Comparison of ENCODE assay signal across 16 mouse cellular contexts in genomic region chr2:44114296-44114695, GRCm38 (mm10).
A peak's percentile ranks its signal among the peaks of the same experiment; 100 is the strongest.
DNase-seq lines count a peak whose midpoint lies in the region; ATAC-seq and TF ChIP-seq lines count a peak whose summit lies in the region.
"Had no signal": no experiment of that assay in that cellular context is flagged by ENCODE, and none has a peak within 500 bp of the region (broad histone marks: within the 10 kb centered on the region; RNA-seq: fewer than 3 reads in every experiment).

No protein-coding gene starts in this region.

- no peak for ATAC-seq in intestine, embryonic 14.5 days (replicated peaks; ENCODE audit: low FRiP score, low TSS enrichment, low read depth)
- ATAC-seq in intestine, postnatal 0 days = no peak
- ATAC-seq in lung, embryonic 14.5 days (ENCODE audit: insufficient read depth) = peak; percentile 52; the same call in 1 of the 2 replicates
- ATAC-seq in intestine, embryonic 16.5 days = 0 out of 2 replicates have a peak, but pooled peaks have one; percentile 52
- no peak for ATAC-seq in forebrain, embryonic 15.5 days (replicated peaks)
- ATAC-seq: hindbrain, embryonic 16.5 days; liver, postnatal 0 days had no signal

- H3K27ac ChIP-seq in intestine, embryonic 14.5 days (ENCODE audit: low read depth) = peak overlapping the region; percentile 71
- no peak overlapping the region for H3K27ac ChIP-seq in intestine, postnatal 0 days (ENCODE audit: low read depth, low read length)
- H3K27ac ChIP-seq in lung, embryonic 14.5 days (ENCODE audit: low read depth) = peak overlapping the region; percentile 78
- 0 out of 2 replicates have a peak overlapping the region, but pooled peaks have one; percentile 4 for H3K27ac ChIP-seq in intestine, embryonic 16.5 days (ENCODE audit: low read length)
- H3K27ac ChIP-seq in forebrain, embryonic 15.5 days (replicated peaks) = no peak overlapping the region
- H3K27ac ChIP-seq: midbrain, embryonic 12.5 days had no signal

- H3K9ac ChIP-seq in intestine, embryonic 14.5 days (ENCODE audit: low read length) = no peak overlapping the region
- no peak overlapping the region for H3K9ac ChIP-seq in intestine, postnatal 0 days (ENCODE audit: low read depth, low read length)
- no peak overlapping the region for H3K9ac ChIP-seq in lung, embryonic 14.5 days
- H3K9ac ChIP-seq in intestine, embryonic 16.5 days (ENCODE audit: low read depth, low read length) = no peak overlapping the region
- no peak overlapping the region for H3K9ac ChIP-seq in forebrain, embryonic 15.5 days (replicated peaks)
- H3K9ac ChIP-seq: embryonic facial prominence, embryonic 15.5 days; liver, postnatal 0 days; midbrain, embryonic 12.5 days had no signal

- DNase-seq in intestine, embryonic 14.5 days (ENCODE audit: low spot score) = no peak
- peak; percentile 52 for DNase-seq in lung, embryonic 14.5 days
- DNase-seq in lung, postnatal 14 days = no peak
- DNase-seq in skeletal muscle tissue, adult 2 months (ENCODE audit: low read depth, low spot score) = peak; percentile 36
- DNase-seq: adrenal gland, adult 8-10 months; cerebellum, adult 2 months; liver, postnatal 0 days; thymus, adult 18-20 months had no signal

- H3K4me2 ChIP-seq in intestine, embryonic 14.5 days (ENCODE audit: low read length) = no peak overlapping the region
- no peak overlapping the region for H3K4me2 ChIP-seq in intestine, postnatal 0 days (replicated peaks; ENCODE audit: low read depth)
- H3K4me2 ChIP-seq in lung, embryonic 14.5 days = no peak overlapping the region
- no peak overlapping the region for H3K4me2 ChIP-seq in intestine, embryonic 16.5 days (ENCODE audit: low read depth, low read length)
- no peak overlapping the region for H3K4me2 ChIP-seq in forebrain, embryonic 15.5 days (replicated peaks)
- H3K4me2 ChIP-seq: embryonic facial prominence, embryonic 15.5 days; midbrain, embryonic 12.5 days had no signal

- no peaks in the 10 kb centered on the region for H3K36me3 ChIP-seq in intestine, embryonic 14.5 days (ENCODE audit: control insufficient read depth, insufficient read depth, low read length)
- no peaks in the 10 kb centered on the region for H3K36me3 ChIP-seq in intestine, postnatal 0 days (ENCODE audit: control insufficient read depth, insufficient read depth)
- no peaks in the 10 kb centered on the region for H3K36me3 ChIP-seq in lung, embryonic 14.5 days (ENCODE audit: insufficient read depth)
- no peaks in the 10 kb centered on the region for H3K36me3 ChIP-seq in intestine, embryonic 16.5 days (ENCODE audit: control insufficient read depth, insufficient read depth, low read length)
- H3K36me3 ChIP-seq in forebrain, embryonic 15.5 days = no peaks in the 10 kb centered on the region
- H3K36me3 ChIP-seq: embryonic facial prominence, embryonic 15.5 days; G1E; midbrain, embryonic 12.5 days had no signal

- no peaks in the 10 kb centered on the region for H3K27me3 ChIP-seq in intestine, embryonic 14.5 days (replicated peaks; ENCODE audit: control insufficient read depth, insufficient read depth, low read length)
- no peaks in the 10 kb centered on the region for H3K27me3 ChIP-seq in intestine, postnatal 0 days (replicated peaks; ENCODE audit: control insufficient read depth, insufficient read depth, low read length)
- no peaks in the 10 kb centered on the region for H3K27me3 ChIP-seq in lung, embryonic 14.5 days (ENCODE audit: insufficient read depth, low read length)
- no peaks in the 10 kb centered on the region for H3K27me3 ChIP-seq in intestine, embryonic 16.5 days (replicated peaks; ENCODE audit: control insufficient read depth, insufficient read depth, low read length)
- no peaks in the 10 kb centered on the region for H3K27me3 ChIP-seq in forebrain, embryonic 15.5 days
- H3K27me3 ChIP-seq: embryonic facial prominence, embryonic 15.5 days; midbrain, embryonic 12.5 days had no signal

- no peaks in the 10 kb centered on the region for H3K9me3 ChIP-seq in intestine, embryonic 14.5 days (ENCODE audit: control insufficient read depth, low read length)
- H3K9me3 ChIP-seq in intestine, postnatal 0 days (ENCODE audit: control insufficient read depth) = no peaks in the 10 kb centered on the region
- no peaks in the 10 kb centered on the region for H3K9me3 ChIP-seq in lung, embryonic 14.5 days (ENCODE audit: low read depth, low read length)
- no peaks in the 10 kb centered on the region for H3K9me3 ChIP-seq in intestine, embryonic 16.5 days (ENCODE audit: control insufficient read depth, low read length)
- no peaks in the 10 kb centered on the region for H3K9me3 ChIP-seq in forebrain, embryonic 15.5 days
- H3K9me3 ChIP-seq: embryonic facial prominence, embryonic 15.5 days; G1E; midbrain, embryonic 12.5 days had no signal

- WGBS in intestine, embryonic 14.5 days = 29% methylated on average over 2 of the region's 2 CpGs
- 45% methylated on average over 2 of the region's 2 CpGs for WGBS in intestine, postnatal 0 days
- WGBS in lung, embryonic 14.5 days = 11% methylated on average over 2 of the region's 2 CpGs
- whole genome bisulfite sequencing in intestine, embryonic 16.5 days = 36% methylated on average over 2 of the region's 2 CpGs
- 55% methylated on average over 2 of the region's 2 CpGs for WGBS in forebrain, embryonic 15.5 days

- TF ChIP-seq CTCF in intestine, postnatal 0 days (IDR thresholded peaks at IDR 0.05; ENCODE audit: low read depth) = no peak
- TF ChIP-seq CTCF in lung, embryonic 14.5 days (IDR thresholded peaks at IDR 0.05; ENCODE audit: low read depth) = no peak

- H3K4me3 ChIP-seq in intestine, embryonic 14.5 days (ENCODE audit: low read depth, low read length) = no peak overlapping the region
- no peak overlapping the region for H3K4me3 ChIP-seq in intestine, postnatal 0 days (ENCODE audit: low read depth, low read length)
- H3K4me3 ChIP-seq in lung, embryonic 14.5 days (ENCODE audit: low read depth, low read length) = no peak overlapping the region
- H3K4me3 ChIP-seq in intestine, embryonic 16.5 days (ENCODE audit: low read length) = no peak overlapping the region
- H3K4me3 ChIP-seq in forebrain, embryonic 15.5 days = no peak overlapping the region
- H3K4me3 ChIP-seq: embryonic facial prominence, embryonic 15.5 days; midbrain, embryonic 12.5 days; myocyte had no signal

- H3K4me1 ChIP-seq in intestine, embryonic 14.5 days (replicated peaks; ENCODE audit: control insufficient read depth, insufficient read depth, low read length) = peaks cover 6% of the 10 kb centered on the region; the same call in 1 of the 2 replicates
- H3K4me1 ChIP-seq in intestine, postnatal 0 days (replicated peaks; ENCODE audit: control insufficient read depth, insufficient read depth, low read length) = no peaks in the 10 kb centered on the region
- 0 out of 2 replicates have a peak, but pooled peaks cover 8% of the 10 kb centered on the region for H3K4me1 ChIP-seq in lung, embryonic 14.5 days (ENCODE audit: insufficient read depth)
- no peaks in the 10 kb centered on the region for H3K4me1 ChIP-seq in intestine, embryonic 16.5 days (ENCODE audit: control insufficient read depth, insufficient read depth, low read length)
- H3K4me1 ChIP-seq in forebrain, embryonic 15.5 days = no peaks in the 10 kb centered on the region
- H3K4me1 ChIP-seq: midbrain, embryonic 12.5 days had no signal

Comparison
In these comparisons a context has a peak if more than half of its experiments do, and no peak if none do; other contexts are left out.
1. ATAC-seq: peak in lung, embryonic 14.5 days (single experiment) and intestine, embryonic 16.5 days (single experiment); none in intestine, embryonic 14.5 days (single experiment), intestine, postnatal 0 days (single experiment) and forebrain, embryonic 15.5 days (single experiment).
2. DNase-seq: peak in lung, embryonic 14.5 days (single experiment) and skeletal muscle tissue, adult 2 months (single experiment); none in intestine, embryonic 14.5 days (single experiment) and lung, postnatal 14 days (single experiment).
3. H3K27ac ChIP-seq: peak in intestine, embryonic 14.5 days (single experiment), lung, embryonic 14.5 days (single experiment) and intestine, embryonic 16.5 days (single experiment); none in intestine, postnatal 0 days (single experiment) and forebrain, embryonic 15.5 days (single experiment).